Mouse (Mus musculus): ENCODE data around the gene 2210408I21Rik. TPM values are rescaled to one million over a fixed set of nuclear protein-coding genes. Genes with fewer than 3 reads are reported as not detected.
A peak's percentile ranks its signal among the peaks of the same experiment; 100 is the strongest.

The 2210408I21Rik gene
- polyA plus RNA-seq, 1 experiment from 2014 or later, result 12.2 TPM

DNA sequence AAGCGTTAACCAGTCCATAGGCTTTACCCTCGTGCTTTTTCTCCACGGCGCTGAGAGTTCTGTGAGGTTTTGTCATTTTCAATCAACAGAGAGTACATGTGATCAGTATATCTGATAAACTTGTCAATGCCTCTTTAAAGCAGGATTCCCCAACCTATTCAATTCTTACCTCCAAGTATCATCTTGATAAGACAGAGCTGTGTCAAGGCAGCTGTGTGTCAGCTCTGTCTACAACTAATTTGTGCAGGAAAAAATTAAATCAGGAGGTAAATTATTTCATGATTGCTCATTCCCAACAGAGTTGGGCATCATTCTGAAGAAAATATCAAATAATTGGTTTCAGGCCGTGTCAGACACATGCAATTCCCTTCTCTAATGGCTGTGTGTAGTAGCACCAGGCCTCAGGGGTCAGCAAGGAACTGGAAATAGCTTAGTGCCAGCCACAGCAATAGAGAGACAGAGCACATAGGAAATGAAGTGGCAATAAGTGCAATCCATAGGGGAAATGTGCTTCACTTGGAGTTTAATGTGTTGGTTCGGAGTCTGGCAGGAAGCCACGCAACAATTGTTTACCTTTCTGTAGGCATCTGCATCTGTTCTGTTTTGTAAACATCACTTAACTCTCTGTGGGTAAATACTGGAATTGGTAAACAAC, 73.6 kb downstream of the 2210408I21Rik start:
- H3K4me2 ChIP-seq, result no peak overlapping the region
- no peak overlapping the region for H3K9ac ChIP-seq (replicated peaks)
- no peaks in the 10 kb centered on the region for H3K27me3 ChIP-seq (replicated peaks)
- ATAC-seq (ENCODE audit: low FRiP score), result peak; percentile 80
- 0 out of 2 replicates have a peak, but pooled peaks cover 4% of the 10 kb centered on the region for H3K4me1 ChIP-seq
- no peaks in the 10 kb centered on the region for H3K36me3 ChIP-seq
- 56% methylated on average over 7 of the region's 7 CpGs for WGBS
- H3K4me3 ChIP-seq (replicated peaks), result no peak overlapping the region
- H3K9me3 ChIP-seq (replicated peaks), result no peaks in the 10 kb centered on the region
- H3K27ac ChIP-seq (replicated peaks), result no peak overlapping the region

DNA sequence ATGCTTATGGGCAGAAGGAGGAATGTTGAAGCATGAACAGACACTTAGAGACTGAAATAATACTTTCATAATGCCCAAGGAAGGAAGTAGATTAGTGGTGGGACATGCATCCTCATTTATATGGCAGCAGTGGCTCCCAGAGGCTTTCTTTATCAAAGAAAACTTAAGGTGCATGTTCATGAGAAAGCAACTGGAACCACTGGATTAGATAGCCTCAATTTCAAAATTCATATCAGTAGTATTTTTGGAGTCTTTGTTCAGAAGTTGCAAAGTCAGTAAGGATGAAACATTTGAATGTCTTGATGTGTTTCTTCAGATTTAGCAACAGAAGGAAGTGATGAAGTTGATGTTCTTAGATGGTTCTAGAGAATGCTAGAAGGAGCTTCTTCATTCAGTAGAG, 77.9 kb downstream of the 2210408I21Rik start:
- Histone ChIP-seq H3K36me3 (no peaks in the 10 kb centered on the region), H3K9ac (replicated peaks) (no peak overlapping the region), H3K4me1 (0 out of 2 replicates have a peak, but pooled peaks cover 4% of the 10 kb centered on the region), H3K9me3 (replicated peaks) (no peaks in the 10 kb centered on the region), H3K4me2 (no peak overlapping the region), H3K27me3 (replicated peaks) (no peaks in the 10 kb centered on the region), H3K4me3 (replicated peaks) (no peak overlapping the region), H3K27ac (replicated peaks) (no peak overlapping the region)
- ATAC-seq (ENCODE audit: low FRiP score), result no peak

DNA sequence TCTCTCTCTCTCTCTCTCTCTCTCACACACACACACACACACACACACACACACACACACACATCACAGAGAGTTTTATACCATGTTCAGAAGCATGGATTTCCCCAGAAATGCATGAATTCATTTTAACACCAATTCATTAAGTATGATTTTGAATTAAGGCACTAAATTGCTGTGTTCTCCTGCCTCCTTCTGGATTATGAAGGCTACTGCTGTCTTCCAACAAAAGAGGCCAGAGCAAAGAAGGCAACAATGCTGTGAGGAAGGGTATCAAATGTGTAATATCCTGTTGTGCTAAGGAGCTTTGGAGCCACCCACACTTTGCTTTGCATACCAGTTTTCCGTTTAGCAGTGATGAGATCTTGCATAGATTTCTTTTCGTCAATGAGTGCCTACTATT, 80.1 kb downstream of the 2210408I21Rik start:
- Histone ChIP-seq H3K27ac (replicated peaks) (no peak overlapping the region), H3K4me1 (no peaks in the 10 kb centered on the region), H3K9me3 (replicated peaks) (no peaks in the 10 kb centered on the region), H3K4me2 (no peak overlapping the region), H3K4me3 (replicated peaks) (no peak overlapping the region), H3K27me3 (replicated peaks) (no peaks in the 10 kb centered on the region), H3K36me3 (no peaks in the 10 kb centered on the region), H3K9ac (replicated peaks) (no peak overlapping the region)
- no peak for ATAC-seq (ENCODE audit: low FRiP score)
- WGBS, result 83% methylated on average over 2 of the region's 2 CpGs

DNA sequence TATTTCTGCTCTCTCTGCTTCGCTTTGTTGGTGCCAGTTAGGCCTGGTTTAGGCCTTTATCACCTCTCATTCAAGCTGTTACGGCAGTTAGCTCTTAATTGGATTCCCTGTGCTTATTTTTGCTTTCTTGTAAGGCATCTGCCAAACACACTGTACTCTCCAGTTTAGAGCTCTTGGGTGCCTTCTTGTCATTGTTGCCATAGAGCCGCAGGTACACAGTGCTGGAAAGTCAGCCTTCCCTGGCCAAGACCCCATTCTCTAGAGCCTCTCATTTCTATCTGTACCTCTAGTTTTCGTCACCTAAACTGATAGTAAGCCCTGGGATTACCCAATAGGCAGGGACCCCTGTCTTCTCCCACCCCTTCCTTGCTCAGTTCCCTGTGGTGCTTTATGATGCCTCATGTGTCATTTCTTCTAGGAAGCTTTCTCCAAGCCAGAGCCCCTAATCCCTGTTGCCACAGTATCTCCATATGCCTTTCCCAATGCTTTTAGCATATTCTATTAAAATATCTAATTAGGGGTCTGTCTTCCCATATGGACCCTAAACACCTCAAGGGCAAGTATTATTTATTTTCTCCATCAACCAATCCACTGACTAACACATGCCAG, 82.4 kb downstream of the 2210408I21Rik start:
- Histone ChIP-seq H3K4me3 (replicated peaks) (no peak overlapping the region), H3K9me3 (replicated peaks) (no peaks in the 10 kb centered on the region), H3K27me3 (replicated peaks) (no peaks in the 10 kb centered on the region), H3K36me3 (no peaks in the 10 kb centered on the region), H3K4me2 (no peak overlapping the region), H3K27ac (replicated peaks) (no peak overlapping the region), H3K4me1 (no peaks in the 10 kb centered on the region), H3K9ac (replicated peaks) (no peak overlapping the region)
- no peak for ATAC-seq (ENCODE audit: low FRiP score)
- 78% methylated on average over 4 of the region's 4 CpGs for WGBS

DNA sequence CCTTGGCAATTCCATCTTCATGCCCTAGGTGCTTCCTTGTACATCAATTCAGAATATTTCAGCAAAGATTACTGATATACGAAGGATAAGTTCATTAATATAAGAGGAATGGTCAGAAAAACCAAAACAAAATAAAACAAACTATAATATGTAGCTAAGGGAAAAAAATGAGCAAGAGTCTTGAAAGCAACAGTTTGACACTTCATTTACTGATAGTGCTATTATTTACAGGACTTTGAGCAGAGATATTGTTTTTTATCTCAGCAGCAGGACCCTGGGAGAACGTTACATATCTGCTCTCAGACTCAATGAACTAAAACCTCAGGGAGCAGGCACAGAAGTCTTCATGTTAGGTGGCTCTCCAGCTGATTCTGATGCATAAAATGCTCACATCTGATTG, 85.7 kb downstream of the 2210408I21Rik start:
- Histone ChIP-seq H3K27ac (replicated peaks) (no peak overlapping the region), H3K4me2 (no peak overlapping the region), H3K9me3 (replicated peaks) (no peaks in the 10 kb centered on the region), H3K27me3 (replicated peaks) (no peaks in the 10 kb centered on the region), H3K9ac (replicated peaks) (no peak overlapping the region), H3K4me1 (no peaks in the 10 kb centered on the region), H3K36me3 (no peaks in the 10 kb centered on the region), H3K4me3 (replicated peaks) (no peak overlapping the region)
- no peak for ATAC-seq (ENCODE audit: low FRiP score)
- WGBS, result 82% methylated on average over 2 of the region's 2 CpGs

DNA sequence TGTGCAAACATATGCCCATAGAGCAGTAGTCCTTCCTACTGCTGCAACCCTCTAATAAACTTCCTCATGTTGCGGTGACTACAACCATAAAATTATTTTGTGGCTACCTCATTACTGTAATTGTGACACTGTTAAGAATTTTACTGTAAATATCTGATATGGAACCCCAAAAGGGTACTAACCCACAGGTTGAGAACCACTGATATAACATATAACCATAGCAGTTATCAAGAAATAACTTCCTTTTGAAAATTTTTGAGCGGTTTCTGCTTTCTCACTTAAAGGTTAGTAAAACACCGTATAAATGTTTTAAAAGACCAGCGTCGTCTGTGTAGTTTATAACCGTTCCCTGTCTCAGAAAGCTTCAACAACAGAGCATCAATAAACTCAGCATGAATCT, 121.2 kb downstream of the 2210408I21Rik start:
- ATAC-seq (ENCODE audit: low FRiP score), result no peak
- H3K9me3 ChIP-seq (replicated peaks), result no peaks in the 10 kb centered on the region
- H3K4me1 ChIP-seq, result no peaks in the 10 kb centered on the region
- no peak overlapping the region for H3K4me3 ChIP-seq (replicated peaks)
- WGBS, result 65% methylated on average over 6 of the region's 6 CpGs
- H3K27me3 ChIP-seq (replicated peaks), result no peaks in the 10 kb centered on the region
- H3K4me2 ChIP-seq, result no peak overlapping the region
- no peak overlapping the region for H3K9ac ChIP-seq (replicated peaks)
- H3K27ac ChIP-seq (replicated peaks), result no peak overlapping the region
- H3K36me3 ChIP-seq, result no peaks in the 10 kb centered on the region

DNA sequence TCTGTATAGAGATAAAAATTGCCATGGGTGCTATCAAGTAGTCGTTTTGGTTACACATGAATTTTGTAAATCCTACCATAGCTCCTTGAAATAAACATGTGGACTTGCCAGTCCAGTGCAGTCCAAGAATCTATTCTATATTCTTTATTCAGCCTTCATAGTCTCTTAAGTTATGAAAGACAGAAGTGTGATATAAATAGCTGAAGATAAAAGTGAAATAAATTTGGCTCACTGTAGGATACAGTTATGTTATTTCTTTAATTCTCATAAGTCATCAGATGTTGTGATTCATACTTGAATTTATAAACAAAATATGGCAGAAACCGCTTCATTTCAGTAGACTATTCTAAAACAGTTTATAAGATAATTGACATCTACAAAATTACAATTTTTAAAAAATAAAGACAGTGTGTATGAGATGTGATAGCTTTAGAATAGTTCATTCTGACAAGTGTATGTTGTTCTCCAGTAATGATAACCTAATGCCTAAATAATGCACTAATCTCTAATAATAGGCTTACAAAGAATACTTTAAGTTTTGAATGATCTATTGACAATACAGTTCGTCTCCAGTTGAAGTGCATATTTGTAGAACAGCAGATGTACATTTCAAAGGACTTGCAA, 127.5 kb downstream of the 2210408I21Rik start:
- no peak for ATAC-seq (ENCODE audit: low FRiP score)
- Histone ChIP-seq H3K36me3 (no peaks in the 10 kb centered on the region), H3K9me3 (replicated peaks) (no peaks in the 10 kb centered on the region), H3K4me3 (replicated peaks) (no peak overlapping the region), H3K4me2 (no peak overlapping the region), H3K9ac (replicated peaks) (no peak overlapping the region), H3K27me3 (replicated peaks) (no peaks in the 10 kb centered on the region), H3K4me1 (no peaks in the 10 kb centered on the region), H3K27ac (replicated peaks) (no peak overlapping the region)
- WGBS, result 68% methylated on average over 3 of the region's 3 CpGs

DNA sequence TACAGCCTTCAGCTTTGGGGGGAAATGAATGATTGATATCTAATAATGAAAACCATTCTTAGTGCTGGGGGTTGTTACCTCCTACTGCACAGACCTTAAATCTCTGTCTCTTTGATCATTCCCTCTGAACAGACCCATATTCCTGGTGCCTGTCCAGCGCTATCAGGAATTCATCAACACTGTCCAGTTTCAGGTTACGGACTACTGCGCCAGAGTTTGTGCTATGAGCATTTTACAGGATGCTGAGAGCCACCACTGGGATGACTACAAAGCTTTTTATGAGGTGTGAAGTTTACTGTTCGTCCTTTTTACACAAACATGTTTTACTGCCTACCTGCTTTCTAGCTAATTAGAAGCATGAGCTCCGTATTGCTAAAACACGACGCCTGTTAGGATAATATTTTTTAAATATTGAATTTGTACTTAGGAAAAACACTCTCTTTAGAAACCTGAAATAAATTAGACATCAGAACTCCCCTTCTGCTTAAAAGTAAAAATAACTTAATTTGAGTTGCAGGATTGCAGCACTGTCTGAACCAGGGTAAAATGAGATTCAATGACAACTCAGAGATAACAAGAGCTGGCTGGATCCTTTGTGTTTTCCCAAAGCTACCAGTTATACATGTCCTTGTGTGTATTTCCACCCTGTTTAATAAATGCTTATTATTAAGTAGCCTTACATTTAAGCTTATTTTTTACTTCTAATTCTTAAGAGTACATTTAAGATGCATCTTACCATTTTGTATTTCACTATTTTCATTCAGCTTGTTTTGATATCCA, 128.2 kb downstream of the 2210408I21Rik start:
- no peak overlapping the region for H3K27ac ChIP-seq (replicated peaks)
- ATAC-seq (ENCODE audit: low FRiP score), result no peak
- no peaks in the 10 kb centered on the region for H3K9me3 ChIP-seq (replicated peaks)
- no peak overlapping the region for H3K4me3 ChIP-seq (replicated peaks)
- H3K27me3 ChIP-seq (replicated peaks), result no peaks in the 10 kb centered on the region
- no peaks in the 10 kb centered on the region for H3K36me3 ChIP-seq
- WGBS, result 52% methylated on average over 7 of the region's 7 CpGs
- no peak overlapping the region for H3K9ac ChIP-seq (replicated peaks)
- H3K4me2 ChIP-seq, result no peak overlapping the region
- no peaks in the 10 kb centered on the region for H3K4me1 ChIP-seq

DNA sequence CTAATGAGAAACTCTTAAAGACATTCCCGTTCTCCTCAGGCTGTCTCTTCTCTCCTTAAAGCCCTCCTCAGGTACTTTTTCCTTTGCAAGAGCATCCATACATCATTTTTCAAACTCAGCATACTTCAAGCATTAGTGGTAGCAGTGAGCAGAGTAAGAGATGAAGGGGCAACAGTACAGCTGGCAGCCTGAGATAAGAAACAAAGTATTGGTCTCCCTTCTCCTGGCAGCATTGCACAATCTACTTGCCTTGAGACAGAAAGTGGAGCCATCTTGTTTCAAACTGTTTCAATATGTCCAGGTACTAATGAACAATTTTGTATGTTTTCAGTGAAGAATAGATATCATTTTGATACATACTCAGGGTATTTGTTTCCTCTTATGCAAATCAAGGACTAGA, 129.1 kb downstream of the 2210408I21Rik start:
- Histone ChIP-seq H3K27ac (replicated peaks) (no peak overlapping the region), H3K4me2 (no peak overlapping the region), H3K4me3 (replicated peaks) (no peak overlapping the region), H3K36me3 (no peaks in the 10 kb centered on the region), H3K9ac (replicated peaks) (no peak overlapping the region), H3K4me1 (no peaks in the 10 kb centered on the region), H3K9me3 (replicated peaks) (no peaks in the 10 kb centered on the region), H3K27me3 (replicated peaks) (no peaks in the 10 kb centered on the region)
- 80% methylated on average over 1 of the region's 1 CpGs for WGBS
- no peak for ATAC-seq (ENCODE audit: low FRiP score)

DNA sequence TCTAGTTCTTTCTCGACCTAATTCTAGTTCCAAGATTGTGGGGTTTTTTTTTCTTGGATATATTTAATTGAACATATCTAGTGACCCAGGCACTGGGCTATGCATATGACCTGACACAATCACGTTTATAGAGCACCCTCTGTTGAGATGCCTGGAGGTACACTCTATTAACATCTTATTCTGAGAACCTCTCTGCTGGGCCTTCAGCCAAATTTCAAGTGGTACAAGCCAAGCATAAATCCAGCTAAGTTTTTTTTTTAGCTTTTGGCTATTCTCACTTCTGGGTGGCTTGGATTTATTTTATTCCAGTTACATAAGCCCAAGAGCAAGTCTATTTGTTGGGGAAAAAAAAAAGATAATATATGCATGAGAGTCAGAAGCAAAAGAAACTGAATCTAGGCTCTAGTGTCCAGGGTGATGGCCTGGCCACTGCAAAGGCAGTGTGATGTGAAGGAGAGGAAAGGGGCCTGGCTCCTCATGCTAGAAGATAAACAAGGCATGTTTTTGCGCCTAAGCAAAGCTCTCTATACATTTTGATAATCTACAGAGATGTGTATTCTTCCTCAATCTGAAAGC, 139.9 kb downstream of the 2210408I21Rik start:
- Histone ChIP-seq H3K4me2 (no peak overlapping the region), H3K27me3 (replicated peaks) (no peaks in the 10 kb centered on the region), H3K36me3 (no peaks in the 10 kb centered on the region), H3K4me1 (no peaks in the 10 kb centered on the region), H3K9ac (replicated peaks) (no peak overlapping the region), H3K9me3 (replicated peaks) (no peaks in the 10 kb centered on the region), H3K27ac (replicated peaks) (no peak overlapping the region), H3K4me3 (replicated peaks) (no peak overlapping the region)
- ATAC-seq (ENCODE audit: low FRiP score), result no peak
- 77% methylated on average over 3 of the region's 3 CpGs for WGBS

DNA sequence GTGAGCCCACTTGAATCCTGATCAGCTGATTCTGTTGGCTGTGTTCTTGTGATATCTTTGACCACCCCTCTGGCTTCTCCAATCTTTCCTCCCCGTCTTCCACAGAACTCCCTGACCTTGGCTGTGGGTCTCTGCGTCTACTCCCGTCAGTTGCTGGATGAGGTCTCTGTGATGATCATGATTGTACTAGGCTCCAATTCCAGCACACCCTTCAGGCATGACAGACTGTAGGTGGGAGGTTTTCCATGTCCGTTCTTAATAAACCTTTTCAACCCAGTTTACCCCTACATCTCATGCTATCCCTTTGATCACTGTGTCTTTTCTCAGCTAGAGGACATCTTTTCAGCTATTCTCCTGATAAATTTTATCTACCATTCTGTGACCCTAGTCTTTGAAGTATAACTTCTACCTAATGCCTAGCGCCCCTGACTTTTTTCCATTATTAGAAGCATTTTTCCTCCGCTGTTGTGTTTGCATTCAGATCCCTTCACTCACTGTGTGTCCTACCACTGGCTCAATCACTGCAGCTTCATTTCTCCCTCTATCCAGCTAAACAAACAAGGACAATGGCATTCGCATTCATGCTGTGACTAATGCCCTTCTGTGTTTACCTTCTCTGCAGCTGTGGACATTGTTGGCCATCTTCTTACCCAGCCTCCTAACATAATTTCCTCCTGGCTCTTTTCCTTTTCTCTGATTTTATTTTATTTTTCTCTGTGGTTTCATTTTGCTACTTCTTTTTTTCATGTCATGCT, 143.5 kb downstream of the 2210408I21Rik start:
- no peak for ATAC-seq (ENCODE audit: low FRiP score)
- H3K9ac ChIP-seq (replicated peaks), result no peak overlapping the region
- H3K4me3 ChIP-seq (replicated peaks), result no peak overlapping the region
- no peak overlapping the region for H3K4me2 ChIP-seq
- no peak overlapping the region for H3K27ac ChIP-seq (replicated peaks)
- no peaks in the 10 kb centered on the region for H3K36me3 ChIP-seq
- WGBS, result 68% methylated on average over 7 of the region's 7 CpGs
- no peaks in the 10 kb centered on the region for H3K27me3 ChIP-seq (replicated peaks)
- no peaks in the 10 kb centered on the region for H3K4me1 ChIP-seq
- H3K9me3 ChIP-seq (replicated peaks), result no peaks in the 10 kb centered on the region
